Mouse (Mus musculus) neural tube, embryonic 14.5 days (tissue): Measurements from ENCODE around the gene Nr4a1. TPM values are rescaled to one million over a fixed set of nuclear protein-coding genes. Genes with fewer than 3 reads are reported as not detected.

ENCODE experiments used
- ATAC-seq: fragments of 200-750 bp; cut with Nextera tagmentation; 2 replicates; pipeline ENCODE4 v1.8.0; 2017; ENCODE audit warnings: low read depth, mild to moderate bottlenecking, moderate TSS enrichment, moderate library complexity
- H3K27ac ChIP-seq: fragments of 300-500 bp; sonication (generic); 2 replicates; pipeline ENCODE4 v1.5.1; 2014; ENCODE audit warnings: low read depth, mild to moderate bottlenecking, control low read depth, low read length, moderate library complexity, mixed read lengths
- H3K27me3 ChIP-seq: fragments of 300-500 bp; sonication (generic); 2 replicates; pipeline ENCODE4 v1.6.1; 2014; ENCODE audit warnings: low read length; ENCODE audit not compliant: control insufficient read depth, insufficient read depth
- H3K36me3 ChIP-seq: fragments of 300-500 bp; sonication (generic); 2 replicates; pipeline ENCODE4 v1.6.1; 2014; ENCODE audit warnings: low read length, mixed read lengths; ENCODE audit not compliant: control insufficient read depth, insufficient read depth
- H3K4me1 ChIP-seq: fragments of 300-500 bp; sonication (generic); 2 replicates; pipeline ENCODE4 v1.6.1; 2014; ENCODE audit warnings: low read length; ENCODE audit not compliant: control insufficient read depth, insufficient read depth
- H3K4me2 ChIP-seq: fragments of 300-500 bp; sonication (generic); 2 replicates; pipeline ENCODE4 v1.6.1; 2014; ENCODE audit warnings: mild to moderate bottlenecking, low read depth, low read length, control low read depth
- H3K4me3 ChIP-seq: fragments of 300-500 bp; sonication (generic); 2 replicates; pipeline ENCODE4 v1.5.1; 2014; ENCODE audit warnings: low read depth, low read length, control low read depth, mixed read lengths
- H3K9ac ChIP-seq: fragments of 300-500 bp; sonication (generic); replicated peaks from 2 replicates; pipeline ENCODE4 v1.6.1; 2014; ENCODE audit warnings: low read depth, mild to moderate bottlenecking, control low read depth, low read length, mixed read lengths
- H3K9me3 ChIP-seq: fragments of 300-500 bp; sonication (generic); 2 replicates; pipeline ENCODE4 v1.6.1; 2016; ENCODE audit warnings: low read length; ENCODE audit not compliant: control insufficient read depth
- WGBS: fragments of 180-500 bp; shearing (Covaris S2); extraction: QIAGEN DNeasy Blood & Tissue Kit; methylation state at CpG from one replicate; pipeline ENCODE4 v1.1.7; 2014; 5-methylcytosine and 5-hydroxymethylcytosine counted together
- polyA plus RNA-seq: library from polyadenylated mRNA; unstranded; fragments of >200 nt; fragmentation: Nextera tagmentation; extraction: Ambion mirVana; gene quantifications from 2 replicates; pipeline ENCODE4 v1.2.1, GENCODE M21; 2014

Nr4a1 gene
- polyA plus RNA-seq, 1 experiment from 2014 or later: 5.3 TPM

- Histone ChIP-seq H3K4me2 (no peak overlapping the region), H3K9ac (no peak overlapping the region), H3K4me3 (no peak overlapping the region), H3K4me1 (0 out of 2 replicates have a peak, but pooled peaks cover 8% of the 10 kb centered on the region), H3K27me3 (no peaks in the 10 kb centered on the region), H3K36me3 (no peaks in the 10 kb centered on the region), H3K9me3 (no peaks in the 10 kb centered on the region), H3K27ac (no peak overlapping the region)
- ATAC-seq: no peak
- WGBS: 65% methylated on average over 5 of the region's 5 CpGs
Measured at GRCm38 (mm10) chr15:101248029-101248710, 5.9 kb upstream of the Nr4a1 start.

GRCm38 (mm10) chr15:101250220-101250800 is 3.8 kb upstream of the Nr4a1 start:
- Histone ChIP-seq H3K9ac (no peak overlapping the region), H3K36me3 (no peaks in the 10 kb centered on the region), H3K4me2 (no peak overlapping the region), H3K27me3 (no peaks in the 10 kb centered on the region), H3K27ac (no peak overlapping the region), H3K4me1 (0 out of 2 replicates have a peak, but pooled peaks cover 10% of the 10 kb centered on the region), H3K4me3 (no peak overlapping the region), H3K9me3 (no peaks in the 10 kb centered on the region)
- WGBS: 88% methylated on average over 9 of the region's 9 CpGs
- no peak for ATAC-seq

GRCm38 (mm10) chr15:101251930-101252329 is 2.1 kb upstream of the Nr4a1 start:
- H3K36me3 ChIP-seq: no peaks in the 10 kb centered on the region
- WGBS: 91% methylated on average over 5 of the region's 5 CpGs
- no peak for ATAC-seq
- no peak overlapping the region for H3K27ac ChIP-seq
- no peaks in the 10 kb centered on the region for H3K27me3 ChIP-seq
- 0 out of 2 replicates have a peak, but pooled peaks cover 7% of the 10 kb centered on the region for H3K4me1 ChIP-seq
- no peak overlapping the region for H3K9ac ChIP-seq
- no peaks in the 10 kb centered on the region for H3K9me3 ChIP-seq
- no peak overlapping the region for H3K4me2 ChIP-seq
- H3K4me3 ChIP-seq: no peak overlapping the region

- Histone ChIP-seq H3K27me3 (no peaks in the 10 kb centered on the region), H3K9me3 (no peaks in the 10 kb centered on the region), H3K4me3 (no peak overlapping the region), H3K27ac (no peak overlapping the region), H3K36me3 (no peaks in the 10 kb centered on the region), H3K4me2 (no peak overlapping the region), H3K4me1 (0 out of 2 replicates have a peak, but pooled peaks cover 3% of the 10 kb centered on the region), H3K9ac (no peak overlapping the region)
- WGBS: 89% methylated on average over 6 of the region's 6 CpGs
- no peak for ATAC-seq
Measured at GRCm38 (mm10) chr15:101252614-101253013, 1.5 kb upstream of the Nr4a1 start.

GRCm38 (mm10) chr15:101253563-101253885 is 545 bp upstream of the Nr4a1 start:
- Histone ChIP-seq H3K36me3 (no peaks in the 10 kb centered on the region), H3K9me3 (no peaks in the 10 kb centered on the region), H3K4me3 (peak overlapping the region; percentile 62), H3K27ac (0 out of 2 replicates have a peak overlapping the region, but pooled peaks have one; percentile 34), H3K4me1 (0 out of 2 replicates have a peak, but pooled peaks cover 3% of the 10 kb centered on the region), H3K27me3 (no peaks in the 10 kb centered on the region), H3K9ac (peak overlapping the region; percentile 86), H3K4me2 (peak overlapping the region; percentile 87)
- 35% methylated on average over 3 of the region's 3 CpGs for WGBS
- no peak for ATAC-seq

GRCm38 (mm10) chr15:101255842-101256462 is 1.9 kb downstream of the Nr4a1 start:
- no peak for ATAC-seq
- Histone ChIP-seq H3K9ac (no peak overlapping the region), H3K27me3 (no peaks in the 10 kb centered on the region), H3K4me1 (0 out of 2 replicates have a peak, but pooled peaks cover 3% of the 10 kb centered on the region), H3K27ac (no peak overlapping the region), H3K36me3 (no peaks in the 10 kb centered on the region), H3K4me3 (no peak overlapping the region), H3K4me2 (no peak overlapping the region), H3K9me3 (no peaks in the 10 kb centered on the region)
- 84% methylated on average over 7 of the region's 7 CpGs for WGBS

GRCm38 (mm10) chr15:101256463-101257206 is 2.6 kb downstream of the Nr4a1 start:
- 80% methylated on average over 14 of the region's 14 CpGs for WGBS
- Histone ChIP-seq H3K27ac (no peak overlapping the region), H3K9ac (no peak overlapping the region), H3K27me3 (no peaks in the 10 kb centered on the region), H3K4me3 (no peak overlapping the region), H3K4me2 (no peak overlapping the region), H3K9me3 (no peaks in the 10 kb centered on the region), H3K36me3 (no peaks in the 10 kb centered on the region), H3K4me1 (0 out of 2 replicates have a peak, but pooled peaks cover 3% of the 10 kb centered on the region)
- ATAC-seq: no peak

- no peak overlapping the region for H3K27ac ChIP-seq
- no peaks in the 10 kb centered on the region for H3K27me3 ChIP-seq
- H3K4me1 ChIP-seq: 0 out of 2 replicates have a peak, but pooled peaks cover 3% of the 10 kb centered on the region
- no peak overlapping the region for H3K4me3 ChIP-seq
- no peak for ATAC-seq
- H3K9me3 ChIP-seq: no peaks in the 10 kb centered on the region
- no peak overlapping the region for H3K4me2 ChIP-seq
- WGBS: 85% methylated on average over 11 of the region's 11 CpGs
- H3K36me3 ChIP-seq: no peaks in the 10 kb centered on the region
- no peak overlapping the region for H3K9ac ChIP-seq
Measured at GRCm38 (mm10) chr15:101258420-101258819, 4.4 kb downstream of the Nr4a1 start.
